Mouse (Mus musculus): ENCODE results near the gene Ctsz. TPM values are rescaled to one million over a fixed set of nuclear protein-coding genes. Genes with fewer than 3 reads are reported as not detected.

The Ctsz gene
- 10 to 100 TPM; 23.5 to 33.6 TPM for total RNA-seq (2023)

DNA sequence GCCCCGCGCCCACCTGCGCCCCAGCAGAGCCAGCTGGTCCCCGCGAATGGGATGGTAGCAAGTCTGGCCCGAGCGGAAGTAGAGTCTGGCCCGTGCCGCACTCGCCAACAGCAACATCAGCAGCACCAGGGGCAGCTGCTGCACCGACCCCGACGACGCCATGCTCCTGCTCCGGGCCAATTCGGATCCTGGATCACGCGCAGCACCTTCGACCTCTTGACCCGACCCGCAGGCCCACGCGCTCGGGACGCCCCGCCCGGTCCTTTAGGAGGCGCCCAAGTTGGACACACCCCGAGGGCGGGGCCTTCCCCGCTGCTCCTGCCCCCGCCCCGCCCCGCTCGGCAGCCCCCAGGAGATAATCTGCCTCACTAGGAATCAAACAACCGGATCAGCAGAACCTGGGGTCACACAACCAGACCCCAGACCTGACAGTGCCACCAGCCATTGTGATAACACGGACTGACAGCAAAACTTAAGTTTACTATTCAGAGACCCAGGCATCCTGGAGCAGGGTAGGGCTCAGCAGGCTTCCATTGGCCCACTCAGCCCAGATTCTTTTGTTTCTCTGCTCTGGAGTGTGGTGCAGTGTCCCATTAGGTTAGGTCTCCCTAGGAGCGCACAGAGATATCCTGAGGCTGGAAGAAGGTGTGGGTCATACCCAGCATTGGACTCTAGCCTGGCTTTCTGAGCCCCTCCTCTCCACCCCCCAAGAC lies at the start of gene Ctsz:
Ctsz (minus strand) TSS at position 303 of the 713 bp plus-strand sequence.

DNA sequence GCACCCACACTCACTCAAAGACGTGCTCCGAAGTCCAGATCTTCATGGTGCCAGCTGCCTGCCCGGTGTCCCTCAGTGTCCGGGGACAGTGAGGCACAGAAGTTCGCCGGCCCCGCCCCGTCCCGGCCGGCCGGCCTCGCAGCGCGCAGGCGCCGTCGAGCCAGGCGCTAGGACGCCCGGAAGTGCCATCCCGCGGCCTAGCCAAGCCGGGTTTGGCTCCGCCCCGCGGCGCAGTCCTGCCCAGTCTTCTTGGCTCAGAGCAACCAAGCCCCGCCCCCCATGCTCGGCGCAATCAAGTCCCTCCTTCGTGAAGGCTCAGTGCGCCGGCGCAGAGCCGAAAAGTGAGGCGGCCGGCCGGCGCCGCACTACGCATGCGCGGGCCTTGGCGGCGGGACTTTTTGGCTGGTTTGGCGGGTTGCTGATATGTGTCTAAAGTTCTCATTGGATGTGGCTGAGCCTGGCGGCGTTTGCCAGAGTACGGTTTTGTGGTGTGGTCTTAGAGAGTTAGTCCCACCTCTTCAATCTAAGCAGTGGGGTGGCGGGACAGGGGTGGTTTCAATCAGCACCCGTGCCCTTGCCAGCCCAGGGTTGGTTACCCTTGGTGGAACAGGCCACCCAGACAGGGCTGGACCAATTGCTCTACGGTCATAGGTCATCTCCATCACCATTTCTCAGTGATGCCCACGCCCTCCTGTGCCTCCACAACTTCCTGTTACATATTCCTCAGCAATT lies 34.1 kb upstream of the Ctsz start, which contains the start of gene Prelid3b:
Prelid3b (minus strand) TSS at position 264 of the 732 bp plus-strand sequence.

DNA sequence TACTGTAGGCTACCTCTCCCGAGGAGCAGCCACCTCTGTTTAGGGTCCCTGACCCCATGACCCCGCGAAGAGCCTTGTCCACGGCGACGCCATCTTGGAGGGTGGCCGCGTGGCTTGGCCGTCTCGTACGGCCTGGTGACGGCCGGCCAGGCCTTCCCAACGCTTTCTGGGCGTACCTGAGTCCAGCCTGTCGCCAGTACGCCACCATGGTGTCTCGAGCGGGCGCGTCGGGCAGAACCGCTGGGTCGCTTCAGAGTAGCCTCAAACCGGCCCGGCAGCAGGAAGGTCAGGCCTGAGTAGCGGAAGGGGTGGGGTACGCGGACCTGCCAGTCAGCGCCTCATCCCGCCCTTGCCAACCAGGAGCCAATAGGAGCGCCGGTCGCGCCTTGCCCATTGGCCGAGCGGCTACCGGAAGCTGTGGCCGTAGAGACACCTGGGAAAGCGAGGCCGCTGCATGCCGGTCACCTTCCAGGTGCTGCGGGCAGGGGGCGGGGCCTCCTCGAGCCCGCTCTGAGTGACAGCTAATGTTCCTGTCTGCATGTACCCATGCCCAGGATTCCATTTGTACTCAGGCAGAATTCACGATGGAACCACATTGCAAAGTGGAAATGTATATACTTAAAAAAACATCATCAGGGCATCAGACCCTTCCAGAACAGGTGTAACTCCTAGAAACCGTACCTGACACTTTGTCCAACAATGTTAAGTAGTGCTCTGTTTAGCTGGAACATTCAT lies 25.1 kb upstream of the Ctsz start, which contains the start of gene Atp5e:
Atp5e (minus strand) TSS at position 317 of the 735 bp plus-strand sequence.

DNA sequence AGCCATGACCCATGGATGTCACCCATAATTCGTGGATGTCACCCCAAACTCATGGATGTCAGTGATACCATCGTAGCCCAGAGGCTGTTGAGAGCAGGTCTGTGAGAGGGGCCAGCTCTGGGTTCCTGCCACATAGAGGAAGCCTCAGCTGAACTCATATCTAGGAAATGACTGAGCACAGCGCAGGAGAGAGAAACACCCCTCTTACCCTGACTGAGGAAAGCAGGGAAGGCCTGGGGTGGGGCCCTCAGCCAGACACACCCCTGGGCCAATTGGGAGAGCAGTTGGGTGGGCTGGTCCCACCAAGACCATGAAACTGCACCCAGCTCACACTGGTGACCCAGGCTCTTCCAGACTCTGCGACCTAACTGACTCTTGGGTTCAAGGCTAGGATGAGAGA lies 11.5 kb upstream of the Ctsz start, which contains the start of gene Tubb1:
Tubb1 (plus strand) TSS at position 343 of the 400 bp plus-strand sequence.

DNA sequence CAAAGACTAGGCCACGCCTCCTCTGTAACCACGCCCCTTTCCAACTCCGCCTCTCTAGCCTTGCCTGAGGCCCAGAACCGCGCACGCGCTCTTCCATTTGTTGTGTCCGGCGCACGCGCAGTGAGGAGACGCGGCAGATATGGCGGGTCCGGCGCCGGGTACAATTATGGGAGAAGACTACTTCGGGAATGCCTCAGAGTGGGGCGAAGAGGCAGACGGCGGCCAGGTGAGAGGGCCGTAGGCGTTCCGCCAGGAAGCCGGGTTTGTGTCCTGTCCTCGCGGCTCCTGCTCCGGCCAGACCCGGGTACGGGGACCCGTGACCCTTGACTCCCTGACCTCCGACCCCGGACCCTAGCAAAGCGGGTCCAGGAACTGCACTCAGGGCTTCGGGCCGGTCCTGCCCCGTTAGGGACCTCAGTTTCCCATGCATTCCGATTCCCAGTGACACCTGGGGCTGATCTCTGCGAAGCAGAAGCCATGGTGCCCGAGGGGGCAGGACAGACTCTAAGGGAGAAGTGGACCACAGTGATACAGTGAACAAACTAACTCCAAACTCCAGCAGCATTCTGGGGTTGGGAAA lies 23.0 kb downstream of the Ctsz start, which contains the start of gene Nelfcd:
Nelfcd (plus strand) TSS at position 74 of the 580 bp plus-strand sequence.

Other genes with a start within 250 kb of the Ctsz start
- 100 to 1,000 TPM; 407 to 416 TPM for gene Gnas, start 154.7 kb downstream of the Ctsz start, total RNA-seq (2023)
- gene Gm20721, start 92.3 kb downstream of the Ctsz start, total RNA-seq (2023): under 1 TPM in 1 of 2 experiments, not detected in 1; 0.77 TPM
- gene Nelfcd, start 23.2 kb downstream of the Ctsz start, total RNA-seq (2023): 10 to 100 TPM; 40.9 to 55.6 TPM
- gene Tubb1, start 11.7 kb upstream of the Ctsz start, total RNA-seq (2023): not detected
- 100 to 1,000 TPM; 217 to 265 TPM for gene Atp5e, start 25.1 kb upstream of the Ctsz start, total RNA-seq (2023)
- gene Prelid3b, start 34.0 kb upstream of the Ctsz start, total RNA-seq (2023): 10 to 100 TPM; 44.3 to 48.2 TPM
- gene Zfp831, start 204.5 kb upstream of the Ctsz start, total RNA-seq (2023): 10 to 100 TPM; 44.2 to 49.1 TPM

Measured in T-cell, adult 66 days (primary cell).